Mouse (Mus musculus) heart, embryonic 12.5 days (tissue): ENCODE measurements at regions not wholly inside any gene's neighbourhood (a gene's known extent, or its start where the extent isn't known, plus 50 kb on each side); places are given as distances from the start of the nearest gene placed in this dataset.

Experiments
- ATAC-seq: fragments of 200-750 bp; cut with Nextera tagmentation; 2 replicates; pipeline ENCODE4 v1.8.0; 2017; ENCODE audit warnings: moderate TSS enrichment, moderate library complexity; ENCODE audit not compliant: insufficient number of reproducible peaks, low FRiP score
- H3K27ac ChIP-seq: fragments of 300-500 bp; sonication (generic); 2 replicates; pipeline ENCODE4 v1.5.1; 2016; ENCODE audit warnings: mild to moderate bottlenecking, moderate library complexity; ENCODE audit not compliant: poor library complexity, severe bottlenecking
- H3K27me3 ChIP-seq: fragments of 300-500 bp; sonication (generic); replicated peaks from 2 replicates; pipeline ENCODE4 v1.6.1; 2016; ENCODE audit warnings: mild to moderate bottlenecking, moderate library complexity
- H3K36me3 ChIP-seq: fragments of 300-500 bp; sonication (generic); 2 replicates; pipeline ENCODE4 v1.6.1; 2016; ENCODE audit warnings: mild to moderate bottlenecking, moderate library complexity
- H3K4me1 ChIP-seq: fragments of 300-500 bp; sonication (generic); replicated peaks from 2 replicates; pipeline ENCODE4 v1.6.1; 2016; ENCODE audit warnings: mild to moderate bottlenecking
- H3K4me2 ChIP-seq: fragments of 300-500 bp; sonication (generic); 2 replicates; pipeline ENCODE4 v1.6.1; 2016; ENCODE audit warnings: mild to moderate bottlenecking, moderate library complexity
- H3K4me3 ChIP-seq: fragments of 300-500 bp; sonication (generic); 2 replicates; pipeline ENCODE4 v1.5.1; 2016; ENCODE audit warnings: mild to moderate bottlenecking
- H3K9ac ChIP-seq: fragments of 300-500 bp; sonication (generic); 2 replicates; pipeline ENCODE4 v1.6.1; 2016; ENCODE audit warnings: mild to moderate bottlenecking, moderate library complexity
- H3K9me3 ChIP-seq: fragments of 300-500 bp; sonication (generic); replicated peaks from 2 replicates; pipeline ENCODE4 v1.6.1; 2016; ENCODE audit warnings: mild to moderate bottlenecking, moderate library complexity
- WGBS: fragments of 180-500 bp; shearing (Covaris S2); methylation state at CpG from one replicate; pipeline ENCODE4 v1.1.7; 2016; 5-methylcytosine and 5-hydroxymethylcytosine counted together

DNA sequence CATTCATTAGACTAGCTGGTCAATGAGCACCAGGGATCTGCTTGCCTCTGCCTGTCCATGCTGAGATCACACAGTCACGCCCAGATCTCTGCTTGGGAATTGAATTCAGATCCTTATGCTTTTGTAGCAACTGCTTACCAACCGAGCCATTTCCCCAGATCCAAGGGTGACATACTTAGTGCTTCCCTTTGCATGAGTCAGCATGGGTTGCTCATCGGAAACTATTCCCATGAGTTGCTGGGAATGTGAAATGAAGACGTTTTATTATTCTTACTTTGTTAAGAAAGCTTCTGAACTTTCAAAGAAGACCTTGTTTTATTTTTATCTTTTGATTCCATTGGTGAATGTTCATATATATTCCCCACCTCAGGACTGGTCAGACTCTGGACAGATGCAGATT lies 82.3 kb upstream of the Far2 start:
- WGBS, result 80% methylated on average over 4 of the region's 4 CpGs
- no peaks in the 10 kb centered on the region for H3K36me3 ChIP-seq

GRCm38 (mm10) chr6:147970162-147970608 lies 76.9 kb upstream of the Far2 start:
- 76% methylated on average over 2 of the region's 2 CpGs for WGBS
- no peak overlapping the region for H3K9ac ChIP-seq
- ATAC-seq, result no peak

More for the DNA sequence above, 82.3 kb upstream of the Far2 start:
- Histone ChIP-seq H3K4me2 (no peak overlapping the region), H3K9ac (no peak overlapping the region), H3K4me1 (no peaks in the 10 kb centered on the region), H3K4me3 (no peak overlapping the region), H3K9me3 (0 out of 2 replicates have a peak, but pooled peaks cover 5% of the 10 kb centered on the region), H3K27ac (no peak overlapping the region), H3K27me3 (no peaks in the 10 kb centered on the region)
- ATAC-seq, result no peak

GRCm38 (mm10) chr6:147972552-147972951 lies 74.5 kb upstream of the Far2 start:
- no peak overlapping the region for H3K27ac ChIP-seq
- no peaks in the 10 kb centered on the region for H3K9me3 ChIP-seq
- H3K4me2 ChIP-seq, result no peak overlapping the region
- no peaks in the 10 kb centered on the region for H3K4me1 ChIP-seq
- H3K36me3 ChIP-seq, result no peaks in the 10 kb centered on the region
- no peaks in the 10 kb centered on the region for H3K27me3 ChIP-seq
- no peak overlapping the region for H3K4me3 ChIP-seq
- no peak for ATAC-seq
- WGBS, result 30% methylated on average over 1 of the region's 1 CpGs
- no peak overlapping the region for H3K9ac ChIP-seq

More at GRCm38 (mm10) chr6:147970162-147970608, 76.9 kb upstream of the Far2 start:
- Histone ChIP-seq H3K36me3 (no peaks in the 10 kb centered on the region), H3K9me3 (0 out of 2 replicates have a peak, but pooled peaks cover 5% of the 10 kb centered on the region), H3K27ac (no peak overlapping the region), H3K4me3 (no peak overlapping the region), H3K27me3 (no peaks in the 10 kb centered on the region), H3K4me1 (no peaks in the 10 kb centered on the region), H3K4me2 (no peak overlapping the region)

DNA sequence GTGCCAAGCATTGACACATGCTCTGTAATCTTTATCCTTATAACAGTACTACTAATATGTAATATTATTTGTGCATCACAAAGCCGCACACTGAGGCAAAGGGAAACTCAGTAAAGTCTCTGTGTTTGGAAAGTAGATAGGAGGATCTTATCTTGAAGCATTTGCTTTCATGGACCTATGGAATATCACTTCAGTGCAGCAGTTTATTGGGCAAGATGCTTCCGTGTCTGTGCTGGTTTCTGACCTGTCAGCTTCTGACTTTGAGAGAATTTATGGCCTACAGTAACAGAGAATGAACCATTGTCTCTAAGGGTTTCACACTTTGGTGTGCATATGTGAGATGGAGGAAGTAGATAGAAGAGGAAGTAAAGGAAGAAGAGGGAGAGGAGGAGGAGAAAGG lies 74.0 kb upstream of the Far2 start:
- WGBS, result 64% methylated on average over 2 of the region's 2 CpGs
- no peak for ATAC-seq

GRCm38 (mm10) chr6:147975917-147976316 lies 71.1 kb upstream of the Far2 start:
- H3K4me2 ChIP-seq, result no peak overlapping the region
- 85% methylated on average over 1 of the region's 1 CpGs for WGBS
- H3K36me3 ChIP-seq, result no peaks in the 10 kb centered on the region
- H3K27ac ChIP-seq, result no peak overlapping the region
- H3K9me3 ChIP-seq, result no peaks in the 10 kb centered on the region
- H3K27me3 ChIP-seq, result no peaks in the 10 kb centered on the region
- ATAC-seq, result no peak
- H3K4me1 ChIP-seq, result no peaks in the 10 kb centered on the region
- no peak overlapping the region for H3K9ac ChIP-seq
- H3K4me3 ChIP-seq, result no peak overlapping the region

More for the DNA sequence above, 74.0 kb upstream of the Far2 start:
- H3K36me3 ChIP-seq, result no peaks in the 10 kb centered on the region
- no peaks in the 10 kb centered on the region for H3K9me3 ChIP-seq
- no peak overlapping the region for H3K9ac ChIP-seq
- no peak overlapping the region for H3K4me3 ChIP-seq
- no peaks in the 10 kb centered on the region for H3K4me1 ChIP-seq
- no peaks in the 10 kb centered on the region for H3K27me3 ChIP-seq
- no peak overlapping the region for H3K27ac ChIP-seq
- H3K4me2 ChIP-seq, result no peak overlapping the region

- no peak for ATAC-seq
- Histone ChIP-seq H3K27ac (no peak overlapping the region), H3K9ac (no peak overlapping the region), H3K36me3 (no peaks in the 10 kb centered on the region), H3K27me3 (no peaks in the 10 kb centered on the region), H3K4me3 (no peak overlapping the region), H3K4me1 (no peaks in the 10 kb centered on the region), H3K4me2 (no peak overlapping the region), H3K9me3 (no peaks in the 10 kb centered on the region)
- WGBS, result 71% methylated on average over 4 of the region's 4 CpGs
Observed at GRCm38 (mm10) chr6:147989381-147989780, 57.7 kb upstream of the Far2 start.
